Mouse (Mus musculus) liver, embryonic 11.5 days (tissue): Measurements from ENCODE around the gene Gm10337. TPM values are rescaled to one million over a fixed set of nuclear protein-coding genes. Genes with fewer than 3 reads are reported as not detected.
A peak's percentile ranks its signal among the peaks of the same experiment; 100 is the strongest.

Experiments used
- ATAC-seq: fragments of 200-750 bp; cut with Nextera tagmentation; replicated peaks from 2 replicates; pipeline ENCODE4 v1.8.0; 2017; ENCODE audit warnings: moderate number of reproducible peaks, mild to moderate bottlenecking, moderate TSS enrichment, moderate library complexity; ENCODE audit not compliant: low FRiP score
- DNase-seq: peaks from one replicate; pipeline ENCODE4 v3.0.0-alpha.2; 2017; ENCODE audit warnings: low spot score
- H3K27ac ChIP-seq: fragments of 300-500 bp; sonication (generic); 2 replicates; pipeline ENCODE4 v1.5.1; 2014; ENCODE audit warnings: mild to moderate bottlenecking, low read depth, low read length, control low read depth
- H3K27me3 ChIP-seq: fragments of 300-500 bp; sonication (generic); replicated peaks from 2 replicates; pipeline ENCODE4 v1.6.1; 2014; ENCODE audit warnings: low read length, mixed read lengths; ENCODE audit not compliant: control insufficient read depth, insufficient read depth
- H3K36me3 ChIP-seq: fragments of 300-500 bp; sonication (generic); 2 replicates; pipeline ENCODE4 v1.6.1; 2014; ENCODE audit warnings: mild to moderate bottlenecking, low read length, moderate library complexity, mixed read lengths; ENCODE audit not compliant: control insufficient read depth, insufficient read depth
- H3K4me1 ChIP-seq: fragments of 300-500 bp; sonication (generic); replicated peaks from 2 replicates; pipeline ENCODE4 v1.6.1; 2014; ENCODE audit warnings: low read length, mixed read lengths; ENCODE audit not compliant: control insufficient read depth, insufficient read depth
- H3K4me2 ChIP-seq: fragments of 300-500 bp; sonication (generic); 2 replicates; pipeline ENCODE4 v1.6.1; 2014; ENCODE audit warnings: mild to moderate bottlenecking, control low read depth, moderate library complexity
- H3K4me3 ChIP-seq: fragments of 300-500 bp; sonication (generic); 2 replicates; pipeline ENCODE4 v1.5.1; 2014; ENCODE audit warnings: low read depth, low read length, control low read depth
- H3K9ac ChIP-seq: fragments of 300-500 bp; sonication (generic); 2 replicates; pipeline ENCODE4 v1.6.1; 2014; ENCODE audit warnings: low read depth, low read length, control low read depth
- H3K9me3 ChIP-seq: fragments of 300-500 bp; sonication (generic); 2 replicates; pipeline ENCODE4 v1.6.1; 2016; ENCODE audit warnings: low read length, inconsistent platforms, mixed read lengths; ENCODE audit not compliant: control insufficient read depth
- WGBS: fragments of 180-500 bp; shearing (Covaris S2); extraction: QIAGEN DNeasy Blood & Tissue Kit; methylation state at CpG from one replicate; pipeline ENCODE4 v1.1.7; 2014; 5-methylcytosine and 5-hydroxymethylcytosine counted together
- polyA plus RNA-seq: library from polyadenylated mRNA; unstranded; fragments of >200 nt; fragmentation: Nextera tagmentation; extraction: Ambion mirVana; gene quantifications from 2 replicates; pipeline ENCODE4 v1.2.1, GENCODE M21; 2014

Gm10337 gene
- polyA plus RNA-seq, 1 experiment from 2014 or later: not detected

DNA sequence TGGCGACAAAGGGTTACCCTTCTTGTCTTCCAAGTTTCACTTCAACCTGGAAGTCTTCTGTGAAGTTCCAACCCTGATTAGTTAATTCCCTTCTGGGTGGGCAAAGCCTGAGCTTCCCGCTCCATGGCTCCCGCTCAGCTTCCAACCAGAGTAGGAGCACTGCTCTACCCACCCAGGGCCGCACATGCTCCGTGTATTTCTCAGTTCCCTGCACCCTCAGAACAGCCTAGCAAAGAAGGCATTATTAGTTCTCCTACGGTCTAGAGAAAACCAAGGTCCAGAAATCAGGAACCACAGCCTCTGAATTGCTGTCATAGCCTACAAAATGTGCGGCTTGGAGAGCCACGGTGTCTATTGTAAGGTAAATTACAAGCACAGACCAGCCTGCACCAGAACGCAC lies 6.6 kb downstream of the Gm10337 start:
- peak overlapping the region; percentile 47 for H3K9ac ChIP-seq
- WGBS: 10% methylated on average over 9 of the region's 9 CpGs
- no peaks in the 10 kb centered on the region for H3K9me3 ChIP-seq
- H3K36me3 ChIP-seq: no peaks in the 10 kb centered on the region
- H3K27ac ChIP-seq: peak overlapping the region; percentile 58
- H3K4me1 ChIP-seq: peaks cover 13% of the 10 kb centered on the region
- H3K27me3 ChIP-seq: no peaks in the 10 kb centered on the region
- ATAC-seq (no peak; the same call in none of the 2 replicates), DNase-seq (no peak)
- peak overlapping the region; percentile 60 for H3K4me3 ChIP-seq
- H3K4me2 ChIP-seq: peak overlapping the region; percentile 89

- H3K27me3 ChIP-seq: no peaks in the 10 kb centered on the region
- ATAC-seq (peak; percentile 95), DNase-seq (peak; percentile 91)
- peak overlapping the region; percentile 47 for H3K9ac ChIP-seq
- H3K9me3 ChIP-seq: no peaks in the 10 kb centered on the region
- H3K27ac ChIP-seq: peak overlapping the region; percentile 58
- H3K36me3 ChIP-seq: no peaks in the 10 kb centered on the region
- peak overlapping the region; percentile 89 for H3K4me2 ChIP-seq
- H3K4me3 ChIP-seq: peak overlapping the region; percentile 60
- WGBS: 3% methylated on average over 34 of the region's 34 CpGs
- H3K4me1 ChIP-seq: peaks cover 15% of the 10 kb centered on the region
These were observed 7.2 kb downstream of the Gm10337 start for GRCm38 (mm10) chr15:102510590-102511284.

GRCm38 (mm10) chr15:102511285-102511833 lies 7.8 kb downstream of the Gm10337 start:
- no peak overlapping the region for H3K9ac ChIP-seq
- DNase-seq (no peak), ATAC-seq (no peak)
- peaks cover 22% of the 10 kb centered on the region for H3K4me1 ChIP-seq
- H3K36me3 ChIP-seq: no peaks in the 10 kb centered on the region
- peak overlapping the region; percentile 89 for H3K4me2 ChIP-seq
- H3K9me3 ChIP-seq: no peaks in the 10 kb centered on the region
- no peak overlapping the region; the same call in 1 of the 2 replicates for H3K27ac ChIP-seq
- peak overlapping the region; percentile 60; the same call in 1 of the 2 replicates for H3K4me3 ChIP-seq
- H3K27me3 ChIP-seq: no peaks in the 10 kb centered on the region
- 26% methylated on average over 6 of the region's 6 CpGs for WGBS

DNA sequence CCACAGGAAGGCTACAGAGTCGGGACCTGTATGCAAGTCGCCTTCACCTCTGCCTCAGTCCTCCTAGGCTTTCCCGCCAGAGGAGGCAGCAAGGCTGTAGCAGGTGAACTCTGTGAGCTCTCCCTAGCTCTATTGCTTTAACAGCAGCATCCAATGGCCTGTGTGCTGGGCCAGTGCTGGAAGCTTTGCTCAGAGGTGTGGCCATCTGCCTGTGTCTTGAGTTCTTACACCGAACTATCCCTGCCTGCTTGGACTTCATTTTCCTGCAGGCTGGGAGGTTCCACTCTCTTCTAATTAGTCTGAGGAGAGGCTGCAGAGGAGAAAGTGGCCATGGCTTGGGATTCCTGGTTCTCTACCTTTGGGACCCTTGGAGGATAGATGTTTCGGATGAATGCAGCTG lies 8.5 kb downstream of the Gm10337 start:
- Histone ChIP-seq H3K9ac (no peak overlapping the region), H3K36me3 (no peaks in the 10 kb centered on the region), H3K27ac (0 out of 2 replicates have a peak overlapping the region, but pooled peaks have one; percentile 30), H3K27me3 (no peaks in the 10 kb centered on the region), H3K4me2 (peak overlapping the region; percentile 89), H3K9me3 (no peaks in the 10 kb centered on the region), H3K4me3 (no peak overlapping the region), H3K4me1 (peaks cover 23% of the 10 kb centered on the region)
- ATAC-seq: no peak
- no peak for DNase-seq
- 48% methylated on average over 5 of the region's 5 CpGs for WGBS

DNA sequence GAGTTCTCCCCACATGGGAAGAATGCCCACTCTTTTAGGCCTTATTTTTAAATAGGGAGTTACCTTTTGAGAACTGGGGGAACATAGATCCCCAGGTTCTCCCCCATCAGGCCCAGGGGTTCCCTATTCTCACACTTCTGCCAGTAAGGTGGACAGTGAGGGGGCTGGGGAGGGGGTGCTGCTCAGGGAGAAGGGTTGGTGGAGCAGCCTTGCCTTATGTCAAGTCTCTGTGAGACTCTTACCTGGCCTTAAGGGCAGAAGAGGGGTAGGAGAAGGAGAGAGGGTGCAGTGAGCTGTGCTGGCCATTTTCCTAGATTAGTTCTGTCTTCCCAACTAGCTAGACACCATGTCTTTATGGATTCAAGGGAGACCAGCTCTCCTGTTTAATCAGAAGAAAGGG lies 8.9 kb downstream of the Gm10337 start:
- Histone ChIP-seq H3K4me2 (no peak overlapping the region; the same call in 1 of the 2 replicates), H3K27me3 (no peaks in the 10 kb centered on the region), H3K27ac (no peak overlapping the region), H3K4me3 (no peak overlapping the region), H3K36me3 (no peaks in the 10 kb centered on the region), H3K4me1 (peaks cover 23% of the 10 kb centered on the region), H3K9ac (no peak overlapping the region), H3K9me3 (no peaks in the 10 kb centered on the region)
- DNase-seq (no peak), ATAC-seq (no peak)

DNA sequence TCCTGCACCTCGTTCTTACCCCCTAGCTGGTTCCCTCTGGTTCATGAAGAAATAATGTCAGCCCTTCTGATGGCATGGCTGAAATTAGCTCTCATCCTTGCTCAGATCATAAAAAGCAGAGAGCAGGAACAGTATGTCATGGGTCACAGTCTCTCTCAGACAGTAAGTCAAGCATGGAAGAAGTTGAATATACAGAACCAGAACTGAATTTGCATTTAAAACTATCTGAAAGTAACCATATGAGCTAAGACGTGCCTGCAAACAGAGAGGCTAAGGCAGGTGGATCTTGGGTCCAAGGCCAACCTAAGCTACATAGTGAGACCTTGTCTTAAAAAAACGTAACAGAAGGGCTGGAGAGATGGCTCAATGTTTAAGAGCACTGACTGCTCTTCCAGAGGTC lies 9.5 kb downstream of the Gm10337 start:
- peaks cover 23% of the 10 kb centered on the region for H3K4me1 ChIP-seq
- H3K27me3 ChIP-seq: no peaks in the 10 kb centered on the region
- no peak overlapping the region for H3K9ac ChIP-seq
- H3K36me3 ChIP-seq: no peaks in the 10 kb centered on the region
- no peak overlapping the region for H3K4me3 ChIP-seq
- no peak overlapping the region for H3K4me2 ChIP-seq
- DNase-seq: no peak
- no peaks in the 10 kb centered on the region for H3K9me3 ChIP-seq
- H3K27ac ChIP-seq: no peak overlapping the region
- 69% methylated on average over 3 of the region's 3 CpGs for WGBS
- no peak for ATAC-seq

DNA sequence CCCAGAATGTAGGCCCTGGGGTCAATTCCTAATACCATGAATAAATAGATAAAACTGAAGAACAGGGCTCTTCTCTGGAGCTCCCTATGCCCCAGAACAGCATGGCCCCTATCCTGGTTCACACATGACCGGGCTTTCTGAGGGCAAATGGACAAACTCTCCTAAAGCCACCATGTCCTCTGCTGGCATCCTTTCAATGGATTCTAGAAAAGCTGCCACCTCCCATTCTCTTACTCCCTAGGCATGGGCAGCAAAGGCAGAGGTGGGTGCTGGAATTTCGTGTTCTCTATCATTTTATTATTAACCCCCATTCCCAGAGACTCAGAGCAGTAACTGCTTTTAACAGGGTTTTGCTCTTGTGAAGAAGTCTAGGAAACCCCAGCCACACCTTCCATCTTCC lies 11.7 kb downstream of the Gm10337 start:
- WGBS: 70% methylated on average over 2 of the region's 2 CpGs
- H3K9me3 ChIP-seq: no peaks in the 10 kb centered on the region
- DNase-seq (peak; percentile 22), ATAC-seq (no peak)
- no peak overlapping the region for H3K4me3 ChIP-seq
- H3K36me3 ChIP-seq: no peaks in the 10 kb centered on the region
- H3K27me3 ChIP-seq: no peaks in the 10 kb centered on the region
- H3K4me2 ChIP-seq: no peak overlapping the region
- H3K27ac ChIP-seq: no peak overlapping the region
- peaks cover 31% of the 10 kb centered on the region for H3K4me1 ChIP-seq
- no peak overlapping the region for H3K9ac ChIP-seq

GRCm38 (mm10) chr15:102515791-102516190 lies 12.3 kb downstream of the Gm10337 start:
- Histone ChIP-seq H3K27ac (no peak overlapping the region), H3K4me2 (peak overlapping the region; percentile 96), H3K9ac (no peak overlapping the region), H3K27me3 (no peaks in the 10 kb centered on the region), H3K9me3 (no peaks in the 10 kb centered on the region), H3K4me3 (peak overlapping the region; percentile 77), H3K4me1 (peaks cover 36% of the 10 kb centered on the region), H3K36me3 (peaks cover 3% of the 10 kb centered on the region; the same call in 1 of the 2 replicates)
- DNase-seq (no peak), ATAC-seq (no peak)
- WGBS: 74% methylated on average over 4 of the region's 4 CpGs

DNA sequence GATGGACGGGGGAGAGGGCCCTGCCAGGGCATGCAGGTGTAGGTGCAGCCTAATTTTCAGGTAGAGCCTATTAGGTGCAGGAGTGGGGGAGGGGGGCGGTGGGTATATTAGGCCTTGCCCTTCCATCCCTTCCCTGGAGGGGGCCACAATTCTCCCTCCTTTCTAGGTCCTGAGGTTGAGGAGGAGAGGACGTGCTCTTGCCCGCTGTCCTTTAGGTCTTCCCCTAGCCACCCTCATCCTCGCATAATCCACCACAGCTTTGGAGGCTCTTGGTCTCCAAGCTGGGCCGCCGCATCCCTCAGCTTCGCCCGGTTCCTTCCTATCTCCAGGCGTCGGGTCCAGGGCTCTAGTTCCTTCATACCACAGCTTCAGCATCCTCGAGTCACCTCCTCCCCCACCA lies 12.8 kb downstream of the Gm10337 start:
- Histone ChIP-seq H3K36me3 (peaks cover 3% of the 10 kb centered on the region; the same call in 1 of the 2 replicates), H3K4me3 (peak overlapping the region; percentile 77), H3K4me1 (peaks cover 32% of the 10 kb centered on the region), H3K9ac (peak overlapping the region; percentile 42), H3K27me3 (no peaks in the 10 kb centered on the region), H3K9me3 (no peaks in the 10 kb centered on the region), H3K27ac (peak overlapping the region; percentile 70; the same call in 1 of the 2 replicates), H3K4me2 (peak overlapping the region; percentile 96)
- ATAC-seq: no peak
- DNase-seq: no peak
- 7% methylated on average over 12 of the region's 12 CpGs for WGBS
